Mouse (Mus musculus): ENCODE measurements around the gene Irf2.

DNA sequence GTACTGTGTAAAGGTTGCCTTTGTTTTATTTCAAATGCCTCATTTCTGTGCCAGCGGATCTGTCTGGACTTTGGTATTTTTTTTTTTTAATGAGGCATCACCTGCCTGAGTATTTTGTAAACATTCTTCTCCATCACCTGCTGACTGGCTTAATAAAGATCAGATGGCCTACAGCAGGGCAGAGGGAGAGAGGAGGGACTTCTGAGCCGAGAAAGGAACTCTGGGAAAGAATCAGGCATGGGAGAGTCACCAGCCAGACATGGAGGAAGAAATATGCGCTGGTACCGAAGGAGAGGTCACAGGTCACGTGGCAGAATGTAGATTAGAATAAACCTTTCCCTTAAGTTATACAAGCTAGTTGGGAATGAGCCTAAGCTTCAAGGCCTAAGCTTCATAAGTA, 143.2 kb downstream of the Irf2 start:
- TF ChIP-seq E2F4 (IDR thresholded peaks at IDR 0.05; ENCODE audit: borderline replicate concordance, low read depth, low read length): no peak
- no peak for TF ChIP-seq SMC3 (IDR thresholded peaks at IDR 0.05; ENCODE audit: low read depth, low read length)
- TF ChIP-seq ZKSCAN1 (IDR thresholded peaks at IDR 0.05; ENCODE audit: low read depth, low read length): no peak
- TF ChIP-seq JUND (IDR thresholded peaks at IDR 0.05; ENCODE audit: low read depth, low read length): no peak
- TF ChIP-seq GABPA (IDR thresholded peaks at IDR 0.05; ENCODE audit: low read depth, low read length): no peak
- no peak for TF ChIP-seq CTCF (IDR thresholded peaks at IDR 0.05 in 2 of 3, conservative IDR thresholded peaks at IDR 0.05 in 1 of 3; ENCODE audit: control insufficient read depth in 1 of 3, insufficient read depth in 1 of 3, low read depth in 2 of 3, low read length in 3 of 3, poor library complexity in 1 of 3, severe bottlenecking in 1 of 3)
- no peak for TF ChIP-seq UBTF (IDR thresholded peaks at IDR 0.05; ENCODE audit: borderline replicate concordance, insufficient read depth, low read depth, low read length)
- no peak for TF ChIP-seq GATA1 (IDR thresholded peaks at IDR 0.05; ENCODE audit: low read depth, low read length)
- TF ChIP-seq RCOR1 (IDR thresholded peaks at IDR 0.05; ENCODE audit: low read depth, low read length): no peak
- no peak for TF ChIP-seq TAL1 (IDR thresholded peaks at IDR 0.05; ENCODE audit: low read length)
- TF ChIP-seq HCFC1 (IDR thresholded peaks at IDR 0.05; ENCODE audit: low read depth, low read length): no peak
